Mouse (Mus musculus) megakaryocyte progenitor cell, adult 5-6 weeks (primary cell): ENCODE results near the gene Kcnc1. TPM values are rescaled to one million over a fixed set of nuclear protein-coding genes. Genes with fewer than 3 reads are reported as not detected.

Source experiments
- ATAC-seq: replicated peaks from 2 replicates; pipeline ENCODE4 v1.8.0; 2016; ENCODE audit warnings: mild to moderate bottlenecking, moderate TSS enrichment, inconsistent platforms; ENCODE audit not compliant: poor library complexity
- total RNA-seq, 2 experiments: library from RNA; stranded (forward) in 1 of 2; stranded (reverse) in 1 of 2; fragments of 157-497, 149-512 nt in 1 of 2; fragments of 200-1000 nt in 1 of 2; gene quantifications; 2 replicates each; pipeline versions ENCODE4 v1.2.3 to v1.2.4; 2015 to 2017

The Kcnc1 gene
- total RNA-seq, 2 experiments from 2014 or later, result 1.2 TPM; not detected in 1

DNA sequence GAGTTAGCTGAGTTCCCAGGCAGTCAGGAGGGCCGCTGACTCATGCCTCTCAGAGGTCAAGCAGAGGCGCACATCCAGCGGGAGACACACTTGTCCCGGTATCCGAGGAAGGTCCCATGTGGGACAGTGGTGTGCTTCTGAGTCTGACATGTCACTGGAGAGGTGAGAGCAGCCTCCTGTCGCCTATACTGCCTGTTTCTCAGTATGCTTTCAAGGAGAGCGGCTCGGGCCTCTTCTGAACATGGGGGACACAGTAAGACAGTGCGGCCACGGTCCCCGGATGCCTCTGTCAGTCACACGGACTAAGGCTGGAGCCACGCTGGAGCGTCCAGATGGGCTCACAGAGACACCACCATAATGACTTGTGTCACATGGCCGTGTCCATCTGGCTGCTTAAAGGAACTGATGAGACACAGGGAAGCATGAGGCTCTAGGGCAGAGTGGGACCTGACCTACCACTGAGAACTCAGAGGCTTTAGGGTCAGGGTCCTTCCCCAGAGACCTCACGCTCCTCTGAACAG is 21.9 kb downstream of the Kcnc1 start:
- no peak for ATAC-seq

DNA sequence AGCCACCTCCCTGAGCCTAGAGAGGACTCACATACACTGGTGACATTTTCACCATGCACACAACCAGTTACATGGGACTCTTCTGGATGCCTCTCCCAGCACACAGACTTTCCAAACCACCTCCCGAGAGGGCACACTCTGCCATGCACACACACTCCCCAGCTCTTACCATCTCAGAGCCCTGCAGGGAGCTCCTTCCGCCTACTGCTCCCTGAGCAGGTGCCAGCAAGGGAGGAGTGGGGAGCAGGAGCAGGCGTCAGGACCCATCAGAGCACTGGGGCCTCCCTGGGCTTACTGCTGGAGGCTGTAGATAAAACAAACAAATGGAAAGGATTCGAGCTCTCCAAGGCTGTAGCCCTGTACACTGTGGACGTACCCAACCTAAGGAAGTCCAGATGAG is 25.2 kb downstream of the Kcnc1 start:
- ATAC-seq, result no peak

DNA sequence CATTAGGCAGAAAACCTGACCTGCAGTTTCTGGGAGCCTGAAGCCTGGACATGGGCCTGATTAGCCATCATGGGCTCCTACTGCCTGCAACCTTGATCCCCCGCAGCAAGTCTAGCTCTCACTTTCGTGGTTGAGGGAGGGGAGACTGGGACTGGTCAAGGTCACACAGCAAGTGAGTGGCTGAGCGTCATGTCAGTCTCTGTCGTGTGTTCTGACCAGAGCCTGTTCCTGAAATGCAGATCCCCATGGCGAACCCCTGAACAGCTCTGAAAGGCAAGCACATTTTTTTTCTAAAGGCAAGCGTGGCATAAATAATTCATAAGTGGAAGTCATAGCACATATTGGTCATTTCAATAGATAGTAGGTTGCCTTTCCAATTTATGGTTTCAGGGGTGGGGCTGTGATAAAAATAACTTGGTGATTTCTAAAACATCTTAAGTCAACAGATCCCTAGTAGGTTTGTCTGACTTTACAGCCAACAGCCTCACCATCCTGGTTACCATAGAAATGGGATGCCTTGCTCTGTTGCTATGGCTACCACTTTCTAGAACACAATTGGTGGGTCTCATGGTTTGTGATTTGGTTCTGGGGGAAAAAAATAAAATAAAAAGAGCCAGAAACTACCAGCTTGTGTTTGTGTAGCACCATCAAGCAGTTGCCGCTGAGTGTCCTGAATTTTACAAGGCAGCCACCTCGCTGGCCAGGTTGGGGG is 25.9 kb downstream of the Kcnc1 start:
- no peak for ATAC-seq

DNA sequence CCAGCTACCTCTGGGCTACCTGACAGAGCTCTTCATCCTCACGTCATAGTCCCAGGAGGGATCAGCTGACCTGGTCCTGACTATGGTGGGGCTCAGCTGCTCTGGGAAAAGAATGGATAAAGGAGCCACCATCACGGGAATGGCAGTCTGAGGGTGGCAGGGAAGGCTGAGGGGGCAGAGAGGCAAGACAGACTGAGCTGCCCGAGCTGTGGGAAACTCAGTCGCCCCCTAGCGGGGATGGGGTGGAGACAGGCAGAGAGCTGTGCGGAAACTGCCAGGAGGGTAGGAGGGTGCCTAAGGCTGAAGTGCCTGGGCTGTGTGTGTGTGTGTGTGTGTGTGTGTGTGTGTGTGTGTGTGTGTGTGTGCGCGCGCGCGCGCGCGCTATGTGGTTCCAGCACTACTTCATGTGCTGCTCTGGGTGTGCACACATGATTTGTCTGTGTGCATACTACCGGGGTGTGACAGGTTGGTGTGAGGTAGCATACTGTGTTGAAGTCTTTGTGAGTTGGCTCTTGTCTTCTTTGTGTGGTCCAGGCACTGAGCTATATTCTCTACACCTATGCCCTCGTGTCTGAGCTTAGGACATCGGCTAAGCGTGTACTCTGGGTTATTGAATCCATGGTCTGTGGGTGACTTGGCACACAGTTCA is 26.6 kb downstream of the Kcnc1 start:
- ATAC-seq, result peak; percentile 93

DNA sequence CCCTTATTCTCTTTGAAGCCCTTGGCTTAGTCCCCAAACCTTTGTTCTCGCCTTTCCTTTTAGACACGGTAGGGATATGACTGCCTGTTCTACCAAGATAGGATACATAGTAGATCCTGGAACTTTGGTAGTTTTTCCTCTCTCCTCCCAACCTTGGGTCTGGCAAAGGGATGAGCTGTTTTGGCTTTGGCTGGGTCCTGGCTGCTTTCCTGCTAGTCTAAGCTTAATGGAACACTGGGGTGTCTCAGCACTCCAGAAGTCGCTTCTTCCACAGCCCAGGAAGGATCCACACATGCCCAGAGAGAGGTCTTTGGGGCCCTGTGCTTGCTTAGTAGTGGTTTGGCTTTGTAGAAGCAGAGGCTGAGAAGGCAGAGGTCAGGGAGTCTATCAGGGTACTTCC is 27.7 kb downstream of the Kcnc1 start:
- no peak for ATAC-seq

DNA sequence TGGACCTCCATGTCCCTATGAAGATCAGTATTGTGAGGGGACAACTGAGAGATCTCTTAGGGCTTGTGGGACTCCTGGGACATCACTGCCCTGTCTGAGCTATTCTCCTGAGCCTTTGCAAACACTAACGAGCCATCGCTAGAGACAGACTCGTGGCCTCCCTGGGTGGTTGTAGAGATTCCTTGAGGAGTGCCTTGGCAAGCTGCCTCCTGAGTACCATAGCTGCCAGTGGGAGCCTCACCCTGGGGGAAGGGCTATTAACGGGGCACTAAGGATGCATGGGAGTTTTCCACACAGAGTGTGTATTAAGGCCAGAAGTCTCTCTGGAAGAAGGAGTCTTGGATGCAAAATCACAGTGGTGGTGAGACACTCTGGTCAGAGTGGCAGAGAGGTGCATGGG is 28.7 kb downstream of the Kcnc1 start:
- no peak for ATAC-seq

DNA sequence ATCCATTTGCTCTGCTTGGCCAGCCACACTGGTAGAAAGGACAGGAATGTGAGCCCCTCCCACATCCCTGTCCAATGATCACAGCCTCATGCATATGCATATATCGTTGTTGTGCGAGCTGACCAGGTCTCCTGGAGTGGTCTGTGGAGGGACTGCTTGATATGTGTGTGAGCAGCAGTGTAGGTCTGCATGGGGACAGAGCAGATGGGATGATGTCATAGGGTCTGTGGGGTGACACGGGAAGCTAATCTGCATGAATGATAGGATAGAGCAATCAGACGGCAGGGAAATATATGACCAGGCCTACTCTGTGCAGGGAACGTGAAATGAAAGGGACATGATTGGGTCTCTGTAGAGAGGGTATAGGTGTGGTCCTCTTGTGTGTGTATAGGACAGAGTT is 37.6 kb downstream of the Kcnc1 start:
- ATAC-seq, result no peak

DNA sequence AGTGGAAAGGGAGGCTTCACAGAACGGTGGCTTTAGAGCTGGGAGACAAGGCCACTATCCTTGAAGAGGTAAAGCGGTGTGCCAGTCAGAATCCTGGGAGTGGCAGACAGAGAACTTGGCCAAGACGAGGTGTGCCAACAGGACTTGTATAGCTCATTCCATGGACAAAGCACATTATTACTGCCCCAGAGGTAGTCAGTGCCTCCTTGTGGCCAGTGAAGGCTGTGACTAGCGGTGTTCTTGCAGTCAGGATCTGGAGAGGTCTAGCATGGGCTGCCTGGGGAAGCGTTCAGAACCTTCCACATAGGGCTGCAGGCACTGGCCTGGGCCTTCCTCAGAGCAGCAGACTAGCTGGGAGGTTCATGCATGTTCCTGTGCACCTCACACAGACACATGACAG is 39.5 kb downstream of the Kcnc1 start:
- no peak for ATAC-seq

DNA sequence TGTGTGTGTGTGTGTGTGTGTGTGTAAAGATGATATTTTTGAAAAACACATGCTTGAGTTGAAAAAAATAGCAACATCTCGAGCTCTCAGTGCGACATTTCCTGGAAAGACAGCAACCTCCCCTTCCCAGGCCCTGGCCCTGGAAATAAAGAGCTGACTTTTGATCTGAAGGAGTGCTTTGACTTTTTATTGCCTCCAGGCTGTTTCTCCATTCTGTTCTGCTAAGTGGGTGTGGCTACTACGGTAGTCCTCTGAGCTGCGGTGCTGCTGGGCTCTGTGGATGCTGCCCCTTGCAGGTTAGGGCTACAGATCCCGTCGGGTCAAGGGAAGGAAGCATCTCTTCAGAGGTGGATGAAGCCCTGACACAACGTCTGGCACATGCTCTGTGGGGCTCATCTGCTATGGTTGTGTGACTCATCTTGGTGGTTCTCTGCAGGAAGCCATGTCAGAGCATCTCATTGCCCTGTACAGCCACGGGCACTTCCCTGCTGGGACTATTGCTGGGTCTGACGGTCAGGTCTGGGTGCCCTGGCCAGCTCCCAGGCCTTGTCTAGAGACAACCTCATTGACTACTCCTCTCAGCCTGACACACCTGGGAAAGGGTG is 42.3 kb downstream of the Kcnc1 start:
- no peak for ATAC-seq

DNA sequence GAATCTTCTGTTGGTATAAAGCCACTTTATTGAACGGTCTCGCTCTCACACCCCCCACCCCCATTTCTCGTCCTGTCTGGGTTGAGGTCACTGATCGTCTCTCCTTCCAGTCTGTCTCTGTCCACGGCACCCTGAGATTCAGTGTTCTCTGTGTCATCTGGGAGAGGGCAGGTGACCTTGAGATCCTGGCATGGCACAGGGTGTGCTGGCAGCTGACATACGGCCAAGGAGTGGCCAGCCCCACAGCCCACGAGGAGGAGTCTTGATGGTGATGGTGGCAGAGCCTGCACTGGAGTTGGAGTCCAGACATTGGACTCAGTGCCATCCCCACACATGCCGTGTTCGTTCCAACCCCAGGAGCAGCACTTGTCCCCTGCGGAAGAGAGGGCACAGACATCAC is 46.9 kb downstream of the Kcnc1 start:
- ATAC-seq, result no peak

DNA sequence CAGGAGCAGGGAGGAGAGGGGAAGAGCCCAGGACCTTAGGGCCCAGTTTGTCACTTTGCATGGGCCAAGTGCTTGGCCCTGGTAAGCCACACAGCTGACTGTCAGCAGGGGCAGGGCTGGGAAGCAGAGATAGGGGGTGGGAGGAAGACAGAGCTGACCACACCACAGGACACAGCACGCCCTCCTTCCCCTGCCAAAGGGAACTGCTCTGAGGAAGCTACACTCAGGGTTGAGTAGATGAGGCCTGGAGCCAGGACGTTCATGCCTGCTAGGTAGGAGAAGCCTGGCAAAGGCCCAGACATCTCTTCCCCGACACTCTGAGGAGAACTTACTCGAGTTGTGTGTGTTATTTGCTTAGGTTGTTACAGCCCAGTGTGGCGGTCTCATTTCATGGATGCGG is 49.6 kb downstream of the Kcnc1 start:
- peak; percentile 89 for ATAC-seq

DNA sequence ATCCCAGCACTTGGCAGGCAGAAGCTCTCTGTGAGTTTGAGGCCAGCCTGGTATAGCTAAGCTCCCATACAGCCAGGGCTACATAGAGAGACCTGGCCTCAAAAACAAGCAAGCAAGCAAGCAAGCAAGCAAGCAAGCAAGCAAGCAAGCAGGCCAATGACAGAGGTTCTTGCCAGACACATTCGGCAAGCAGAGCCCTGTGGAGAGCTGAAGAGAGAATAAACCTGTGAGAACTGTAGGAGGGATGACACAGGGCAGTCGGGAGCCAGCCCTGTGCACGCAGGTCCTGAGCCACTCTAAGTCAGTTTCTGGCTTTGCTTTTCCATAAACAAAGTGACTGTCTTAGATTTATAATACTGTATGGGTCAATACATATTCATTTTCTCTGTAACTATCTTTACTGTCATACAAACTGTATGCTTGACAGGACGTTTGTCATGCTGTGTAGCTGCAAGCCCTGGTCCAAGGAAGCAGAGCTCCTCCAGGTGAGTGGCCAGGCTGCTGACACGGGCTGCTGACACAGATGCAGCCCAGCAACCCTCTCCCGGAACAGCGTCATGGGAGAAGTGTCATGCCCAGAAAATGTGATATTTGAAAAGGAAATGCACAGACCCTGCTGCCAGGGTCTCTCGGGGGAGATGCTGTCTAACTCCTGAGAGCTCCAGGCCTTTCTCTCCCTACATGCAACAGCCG is 51.3 kb downstream of the Kcnc1 start:
- no peak for ATAC-seq

DNA sequence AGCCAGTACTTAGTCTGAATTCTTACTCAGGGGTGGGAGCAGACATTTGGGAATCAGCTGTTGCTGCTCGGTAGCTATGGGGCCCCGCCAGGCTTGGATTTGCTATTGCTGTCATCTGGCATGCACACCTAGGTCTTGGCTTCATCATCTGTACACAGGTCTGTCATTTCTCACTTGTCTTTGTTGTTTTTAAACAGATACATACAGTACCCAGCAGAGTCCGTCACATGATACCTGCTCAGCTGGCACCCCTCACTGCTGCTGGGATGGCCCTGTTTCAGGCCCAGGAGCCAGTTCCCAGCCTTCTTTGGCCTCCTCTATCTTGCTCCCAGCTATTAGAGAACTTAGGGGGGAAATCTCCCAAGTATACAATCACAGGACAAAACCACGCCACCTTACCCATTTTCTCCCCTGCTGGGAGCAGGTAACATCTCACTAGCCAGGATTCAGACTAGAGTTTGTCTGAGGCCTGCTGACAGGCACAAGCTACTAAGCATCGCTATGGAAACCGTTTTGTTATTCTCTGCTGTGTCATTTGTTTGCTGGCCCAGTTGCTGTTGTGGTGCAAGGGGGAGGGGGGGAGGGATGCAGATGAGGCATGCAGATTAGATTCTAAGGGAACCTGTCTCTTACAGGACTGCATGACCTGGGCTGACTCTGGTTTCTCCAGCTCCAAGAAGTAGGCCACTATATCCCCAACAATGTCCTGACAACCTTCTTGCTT is 52.8 kb downstream of the Kcnc1 start:
- ATAC-seq, result no peak

DNA sequence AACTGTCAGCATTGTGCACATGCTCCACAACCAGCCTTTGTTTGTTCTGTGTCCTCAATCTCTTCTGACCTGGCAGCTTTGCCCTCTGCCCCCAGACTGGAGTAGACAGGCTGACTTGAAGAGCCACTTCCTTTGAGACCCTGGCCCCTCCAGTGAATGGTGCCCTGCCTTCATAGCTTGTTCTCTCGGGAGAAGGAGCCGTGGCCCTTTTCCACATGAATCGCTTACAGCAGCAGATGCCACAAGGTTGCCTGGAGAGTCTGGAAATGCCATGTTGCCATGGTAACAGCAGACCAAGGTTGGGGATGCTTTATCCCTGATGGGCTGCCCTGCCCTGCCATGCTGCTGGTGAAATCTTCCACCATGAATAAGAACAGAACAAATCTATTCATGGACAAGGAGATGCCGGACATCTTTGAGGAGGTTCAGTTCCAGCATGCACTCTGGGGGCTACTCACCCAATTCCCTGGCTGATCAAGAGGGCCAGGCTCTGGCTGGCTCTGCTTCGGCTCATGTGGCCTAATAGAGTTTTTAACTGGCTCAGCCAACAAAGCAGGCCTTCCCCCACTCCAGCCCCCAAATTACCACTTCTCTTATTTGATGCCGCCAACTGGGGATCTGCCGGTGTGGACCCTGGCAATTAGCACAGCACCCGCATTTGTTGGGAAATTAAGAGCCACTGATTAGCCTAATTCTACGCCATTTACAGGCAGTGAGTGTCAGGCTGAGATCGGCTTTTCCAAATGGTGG is 57.8 kb downstream of the Kcnc1 start:
- no peak for ATAC-seq

DNA sequence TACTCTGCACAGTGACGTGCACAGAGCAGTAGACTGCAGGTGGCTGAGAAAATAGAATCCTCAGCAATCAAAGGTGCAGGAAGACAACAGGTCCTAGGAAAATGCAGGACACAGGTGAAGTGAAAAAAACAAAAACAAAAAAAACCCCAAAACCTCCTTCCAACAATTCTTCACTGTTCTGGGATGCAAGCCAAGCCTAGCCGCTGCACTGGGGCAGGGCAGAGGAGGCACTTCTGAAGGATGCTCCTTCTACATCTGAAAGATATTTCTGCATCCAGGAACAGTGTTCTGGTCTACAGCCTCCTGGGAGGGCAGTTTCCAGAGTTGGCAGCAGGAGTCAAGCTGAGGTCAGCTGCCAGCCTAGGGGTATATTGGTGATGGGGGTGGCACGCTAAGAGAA is 61.6 kb downstream of the Kcnc1 start:
- ATAC-seq, result no peak

DNA sequence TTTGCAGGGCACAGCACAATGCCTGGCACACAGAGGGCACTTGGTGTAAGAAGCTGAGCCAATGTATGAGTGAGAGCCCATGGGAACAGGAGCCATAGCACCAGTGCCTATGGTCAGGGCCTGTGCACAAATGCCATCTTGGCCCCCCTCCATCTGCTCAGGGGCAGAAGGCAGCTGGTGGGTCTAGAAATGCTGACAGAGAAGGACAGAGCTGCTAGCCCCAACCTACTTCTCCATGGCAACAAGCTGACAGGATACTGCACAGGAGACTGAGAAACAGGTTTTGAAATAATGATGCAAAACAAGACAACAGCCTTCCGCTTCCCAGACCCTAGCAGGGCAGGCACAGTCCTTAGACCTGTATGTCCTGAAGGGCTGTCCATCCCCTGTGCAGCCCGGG is 62.9 kb downstream of the Kcnc1 start:
- ATAC-seq, result no peak

DNA sequence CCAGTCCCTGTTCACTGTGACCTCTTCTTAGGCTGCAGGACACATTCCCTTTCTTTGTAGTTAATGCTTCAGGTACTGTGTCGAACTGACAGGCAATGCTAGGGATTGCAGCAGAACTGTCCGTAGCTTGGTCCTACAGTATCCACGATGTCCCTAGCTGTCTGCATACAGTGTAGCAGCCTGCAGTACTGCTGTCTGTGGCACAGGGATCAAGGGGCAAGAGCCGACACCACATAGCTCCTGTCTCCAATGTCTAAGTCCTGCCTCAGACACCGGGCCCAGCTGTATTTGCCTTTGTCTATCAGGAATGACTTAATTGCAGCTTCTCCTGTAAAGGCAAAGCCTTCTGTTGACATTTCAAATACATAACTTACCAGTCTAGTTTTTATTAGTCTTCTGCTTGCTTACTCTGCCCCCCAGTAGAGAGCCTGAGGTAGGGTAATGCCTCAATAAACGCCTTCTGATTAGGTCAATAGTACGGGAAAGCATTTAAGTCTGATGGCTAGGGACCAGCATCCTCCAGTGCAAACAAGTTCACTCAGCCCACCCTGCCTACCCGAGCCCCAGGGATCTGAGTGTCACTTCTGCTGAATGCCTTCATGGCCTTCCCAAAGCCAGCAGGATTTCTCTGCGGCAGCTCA is 63.4 kb downstream of the Kcnc1 start:
- ATAC-seq, result no peak

DNA sequence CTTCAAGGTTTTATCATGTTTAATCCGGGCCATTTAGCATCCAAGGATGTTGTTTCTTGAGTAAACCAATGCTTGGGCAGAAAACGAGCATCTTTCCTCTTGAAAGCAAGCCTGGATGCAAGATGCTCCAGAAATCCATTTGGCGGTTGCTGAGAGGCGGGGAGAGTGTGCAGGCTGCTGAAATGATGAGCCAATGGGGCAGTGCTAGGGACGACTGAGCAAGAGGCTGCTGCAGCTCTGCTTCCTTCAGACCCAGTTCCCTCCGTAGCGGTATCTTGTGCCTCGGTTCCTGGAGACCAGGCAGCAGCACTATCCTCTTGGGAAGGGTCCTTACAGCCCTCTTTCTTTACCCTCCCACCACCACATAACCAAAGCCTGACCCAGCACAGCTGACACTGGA is 66.0 kb downstream of the Kcnc1 start:
- ATAC-seq, result no peak

DNA sequence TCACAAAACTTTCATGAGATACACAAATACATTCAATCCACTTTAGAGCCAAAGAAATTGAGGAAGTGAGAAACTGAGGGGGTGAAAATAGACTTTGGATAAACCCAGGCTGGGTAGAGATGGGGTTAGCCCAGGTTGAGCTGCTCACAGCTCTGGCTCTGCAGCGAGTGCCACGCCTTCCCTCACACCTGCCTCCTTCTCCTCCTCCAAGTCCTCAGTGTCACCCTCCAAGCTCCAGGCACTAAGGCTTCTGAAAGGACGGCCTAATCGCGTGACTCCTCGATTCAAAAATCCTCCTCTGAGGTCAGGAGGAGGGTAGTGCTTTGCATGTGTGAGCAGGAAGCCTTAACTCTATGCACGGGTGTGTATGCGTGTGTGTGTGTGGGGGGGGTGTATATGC is 66.8 kb downstream of the Kcnc1 start:
- ATAC-seq, result no peak
